Mouse (Mus musculus) testis, postnatal 10 days (tissue): ENCODE measurements around the gene Med13l.
A peak's percentile ranks its signal among the peaks of the same experiment; 100 is the strongest.

Source experiments
- DNase-seq: peaks from one replicate; pipeline ENCODE4 v3.0.0; 2021; ENCODE audit warnings: low spot score

Gene Med13l

GRCm38 (mm10) chr5:118658256-118658837 is 97.9 kb downstream of the Med13l start:
- no peak for DNase-seq

- no peak for DNase-seq
These were observed 99.2 kb downstream of the Med13l start for GRCm38 (mm10) chr5:118659713-118660112.

GRCm38 (mm10) chr5:118661751-118662150 is 101.3 kb downstream of the Med13l start:
- DNase-seq, result no peak

- DNase-seq, result no peak
These were observed 103.5 kb downstream of the Med13l start for GRCm38 (mm10) chr5:118663999-118664398.

DNA sequence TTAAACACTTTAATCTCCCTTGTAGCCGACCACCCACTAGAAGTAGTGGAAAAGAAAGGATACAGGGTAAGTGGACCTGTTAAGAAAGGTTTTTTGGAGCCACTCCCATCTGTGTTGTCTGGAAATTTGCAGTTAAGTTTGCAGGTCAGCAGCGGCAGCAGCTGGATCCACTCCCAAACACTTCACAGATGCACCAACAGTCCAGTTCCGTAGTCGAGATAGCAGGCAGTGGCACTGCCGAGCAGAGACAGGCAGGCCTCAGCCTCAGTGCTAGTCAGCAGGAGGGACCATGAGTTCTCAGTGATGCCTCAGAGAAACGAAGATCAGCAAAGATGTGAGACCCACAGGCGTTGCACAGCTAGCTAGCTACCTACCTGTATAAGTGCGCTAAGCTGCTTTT is 104.5 kb downstream of the Med13l start:
- DNase-seq, result no peak

- no peak for DNase-seq
These were observed 106.1 kb downstream of the Med13l start for GRCm38 (mm10) chr5:118666437-118667207.

GRCm38 (mm10) chr5:118667863-118668262 is 107.4 kb downstream of the Med13l start:
- no peak for DNase-seq

- no peak for DNase-seq
These were observed 108.5 kb downstream of the Med13l start for GRCm38 (mm10) chr5:118668931-118669330.

DNA sequence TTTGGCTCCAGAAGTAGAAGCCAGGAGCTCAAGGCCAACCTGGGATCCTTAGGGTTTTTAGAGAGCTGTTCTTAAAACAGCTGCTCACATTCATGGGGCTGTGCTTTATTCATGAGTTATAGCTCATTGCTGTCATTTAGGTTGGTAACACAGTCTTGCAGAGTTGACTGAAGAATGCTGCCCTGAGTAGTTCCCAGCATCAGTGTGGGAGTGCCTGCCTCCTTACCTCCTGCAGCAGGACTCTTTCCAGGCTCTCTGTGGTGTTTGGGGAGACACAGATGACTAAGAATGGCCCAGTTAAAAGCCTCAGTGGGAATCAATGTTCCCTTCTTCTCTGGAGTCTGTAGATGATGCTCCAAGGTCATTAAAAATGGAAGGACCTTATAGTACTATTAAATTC is 111.6 kb downstream of the Med13l start:
- DNase-seq, result no peak

GRCm38 (mm10) chr5:118673859-118674258 is 113.4 kb downstream of the Med13l start:
- no peak for DNase-seq

DNA sequence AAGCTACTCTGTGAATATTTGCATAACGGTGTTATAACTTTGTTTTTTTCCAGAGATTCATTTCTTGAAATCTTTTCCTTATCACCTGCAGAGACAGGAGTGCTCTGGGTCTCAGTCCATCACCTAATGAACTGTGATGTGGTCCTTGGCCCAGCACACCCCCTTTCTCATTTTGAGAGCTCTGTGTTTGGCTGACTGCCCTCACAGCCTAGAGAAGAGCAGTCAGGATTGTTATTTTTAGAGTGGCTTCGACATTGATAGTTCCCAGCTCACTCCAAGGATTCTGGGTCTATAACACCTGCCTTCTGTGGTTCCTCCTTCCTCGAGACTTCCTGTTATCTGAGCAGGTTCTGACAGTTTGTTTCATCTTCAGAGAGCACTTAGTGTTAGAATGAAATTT is 113.8 kb downstream of the Med13l start:
- DNase-seq, result no peak

DNA sequence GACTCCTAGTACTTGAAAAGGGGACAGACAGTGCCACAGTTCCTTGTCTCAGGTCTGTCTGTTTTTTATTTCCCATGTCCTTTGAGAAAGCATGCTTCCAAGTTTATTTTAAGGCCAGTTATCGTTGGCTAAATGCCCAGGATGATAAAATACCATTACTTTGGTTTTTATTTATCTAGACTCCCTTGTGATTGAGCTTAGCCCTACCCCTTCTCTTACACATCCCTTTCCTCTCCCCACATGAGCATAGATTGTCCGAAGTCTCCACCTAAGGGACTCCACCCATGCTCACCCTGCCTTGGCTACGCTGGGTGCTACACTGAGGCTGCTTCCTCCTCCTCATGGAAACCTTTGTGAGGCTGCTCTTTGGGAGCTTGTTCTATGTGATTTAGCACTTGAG is 115.2 kb downstream of the Med13l start:
- no peak for DNase-seq

- DNase-seq, result no peak
These were observed 115.9 kb downstream of the Med13l start for GRCm38 (mm10) chr5:118676151-118676918.

- no peak for DNase-seq
These were observed 118.9 kb downstream of the Med13l start for GRCm38 (mm10) chr5:118679283-118679835.

DNA sequence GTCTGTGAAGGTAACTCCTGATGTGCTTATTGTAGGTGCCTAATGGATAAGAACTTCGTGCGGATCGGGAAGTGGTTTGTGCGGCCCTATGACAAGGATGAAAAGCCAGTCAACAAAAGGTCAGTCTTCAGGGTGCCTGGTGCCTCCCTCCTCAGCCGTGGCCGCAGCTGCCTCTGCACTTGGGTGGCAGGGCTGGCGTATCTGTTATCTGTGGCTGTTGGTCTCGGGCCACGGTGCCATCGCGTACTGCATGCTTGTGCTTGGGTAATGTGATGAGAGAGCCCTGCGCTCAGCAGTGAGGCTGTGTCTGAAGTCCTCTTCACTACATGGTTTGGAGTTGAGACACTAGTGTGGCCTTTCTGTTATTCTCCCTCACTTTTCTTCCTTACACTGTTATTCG is 120.4 kb downstream of the Med13l start:
- DNase-seq, result peak; percentile 39

DNA sequence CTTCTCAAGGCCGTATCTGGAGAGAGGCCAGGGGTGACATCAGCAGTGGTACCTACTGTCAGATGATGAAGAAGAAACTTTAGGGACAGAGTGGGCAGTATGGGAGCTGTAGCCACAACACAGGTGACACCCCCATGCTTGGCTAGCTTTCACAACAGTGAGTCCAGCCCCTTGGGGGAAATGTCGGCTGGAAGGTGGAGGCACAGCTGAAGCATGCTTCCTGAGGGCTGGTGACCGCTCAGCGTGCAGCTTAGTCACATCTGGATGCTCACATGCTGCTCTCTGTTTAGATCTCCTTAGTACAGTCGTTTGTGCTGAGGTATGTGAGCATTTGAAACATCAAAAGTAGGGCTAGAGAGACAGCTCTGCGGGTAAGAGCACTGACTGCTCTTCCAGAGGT is 121.5 kb downstream of the Med13l start:
- peak; percentile 39 for DNase-seq

GRCm38 (mm10) chr5:118685145-118685544 is 124.7 kb downstream of the Med13l start:
- DNase-seq, result peak; percentile 28

DNA sequence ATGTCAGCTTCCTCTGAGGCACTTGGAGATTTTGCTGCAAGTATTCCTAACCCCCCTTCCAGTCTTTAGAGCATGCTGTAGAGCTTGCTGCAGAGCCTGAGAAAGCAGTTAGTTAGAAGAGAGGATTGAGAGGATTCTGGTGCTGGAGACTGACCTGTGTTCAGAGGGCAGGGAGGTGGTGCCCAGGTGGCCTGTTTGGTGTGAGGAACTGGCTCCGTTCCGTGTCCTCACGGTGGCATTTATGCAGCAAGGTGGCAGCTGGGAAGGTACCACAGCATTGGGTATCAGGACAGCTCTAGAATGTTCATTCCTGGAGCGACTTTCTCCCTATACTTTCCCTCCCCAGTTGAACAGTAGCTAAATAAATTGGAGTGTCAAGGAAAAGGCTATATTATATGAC is 125.5 kb downstream of the Med13l start:
- peak; percentile 28 for DNase-seq

DNA sequence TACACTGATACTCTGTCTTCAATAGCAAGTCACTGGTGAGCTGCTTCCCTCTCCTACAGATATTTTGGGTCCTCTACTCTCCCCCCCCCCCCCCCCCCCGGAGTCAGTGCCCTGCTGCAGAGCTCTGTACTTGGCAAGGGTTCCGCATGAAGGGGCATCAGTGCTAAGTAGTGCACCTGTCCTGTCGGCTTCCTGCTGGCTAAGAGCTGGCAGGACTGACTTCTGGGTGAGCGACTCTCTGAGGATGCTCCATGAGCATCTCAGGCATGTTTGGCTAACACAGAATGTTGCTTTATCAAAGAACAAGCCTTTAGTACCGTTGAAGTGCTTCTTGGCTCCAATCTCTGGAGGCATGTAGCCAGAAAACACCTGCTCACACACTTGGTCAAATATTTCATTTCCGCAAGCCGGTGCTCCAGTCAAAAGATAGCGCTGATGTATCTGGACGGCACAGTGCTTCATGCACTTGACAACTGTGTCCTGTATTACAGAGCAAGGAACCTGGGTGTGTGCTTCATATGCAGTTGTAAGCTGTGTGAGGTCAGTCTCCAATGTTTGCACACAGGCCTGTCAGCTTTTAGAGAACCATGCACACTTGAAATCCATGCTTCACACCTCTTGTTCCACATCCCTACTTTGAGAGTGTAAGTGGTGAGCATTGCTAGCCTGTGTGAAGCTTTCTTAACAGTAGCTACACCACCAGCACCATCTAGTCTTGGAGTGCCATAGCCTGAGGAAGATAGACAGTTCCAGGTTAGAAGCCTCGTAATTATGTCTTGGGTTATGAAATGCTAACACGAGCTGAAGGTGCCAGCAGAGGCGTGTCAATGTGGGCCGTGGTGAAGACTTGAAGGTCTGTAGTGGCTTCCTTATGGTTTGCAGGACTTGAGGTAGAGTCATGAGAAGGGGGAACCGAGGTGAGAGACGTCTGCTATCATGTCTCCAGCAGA is 128.7 kb downstream of the Med13l start:
- peak; percentile 22 for DNase-seq

GRCm38 (mm10) chr5:118691025-118691709 is 130.7 kb downstream of the Med13l start:
- DNase-seq, result peak; percentile 28

DNA sequence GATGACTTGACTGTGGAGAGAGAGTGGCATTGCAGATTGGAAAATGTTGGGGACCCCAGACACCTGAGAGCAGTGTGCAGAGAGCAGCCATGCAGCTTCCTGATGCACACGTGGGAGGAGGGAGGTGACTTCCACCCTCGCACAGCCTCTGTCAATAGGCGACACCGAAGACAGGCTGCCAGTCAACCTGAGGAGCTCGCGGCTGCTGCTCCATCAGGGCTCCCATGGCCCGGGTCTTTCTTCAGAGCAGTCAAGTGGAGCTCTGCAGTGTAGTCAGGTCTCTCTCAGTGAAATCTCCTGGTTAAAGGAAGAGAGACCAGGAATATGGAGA is 131.2 kb downstream of the Med13l start:
- DNase-seq, result peak; percentile 33
